Mouse (Mus musculus) lung, postnatal 0 days (tissue): Measurements from ENCODE around the gene Klhl42.

Experiments used
- CTCF ChIP-seq: IDR thresholded peaks from 2 replicates; pipeline ENCODE4 v1.5.1; 2016; ENCODE audit warnings: antibody characterized with exemption, mild to moderate bottlenecking
- EP300 ChIP-seq: IDR thresholded peaks from 2 replicates; pipeline ENCODE4 v1.6.1; 2016; ENCODE audit warnings: antibody characterized with exemption, mild to moderate bottlenecking, control low read depth

DNA sequence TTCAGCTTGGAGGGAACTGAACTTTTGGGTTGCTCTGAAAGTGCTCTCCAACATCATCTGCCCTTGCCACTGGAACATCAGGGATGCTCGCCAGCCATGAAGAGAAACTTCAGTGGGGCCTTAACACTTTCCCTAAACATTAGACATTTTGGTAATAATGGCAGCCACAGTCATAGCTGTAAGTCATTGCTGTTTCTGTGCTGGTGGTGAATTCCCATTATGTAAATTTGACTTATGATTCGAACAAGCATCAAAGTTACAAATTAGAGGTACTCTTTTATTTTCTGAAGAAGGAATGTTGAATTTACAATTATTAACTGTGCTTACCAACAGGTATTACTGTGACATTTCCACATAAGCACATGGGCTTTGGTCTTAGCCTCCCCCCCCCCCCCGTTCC lies 27.0 kb downstream of the Klhl42 start:
- TF ChIP-seq EP300 (no peak), CTCF (no peak)
